Mouse (Mus musculus) thymus, postnatal 0 days (tissue): ENCODE results near the gene Gm12887. TPM values are rescaled to one million over a fixed set of nuclear protein-coding genes. Genes with fewer than 3 reads are reported as not detected.

Experiments used
- DNase-seq: peaks from one replicate; pipeline ENCODE4 v3.0.0-alpha.2; 2015; ENCODE audit warnings: low spot score
- polyA plus RNA-seq: library from polyadenylated mRNA; unstranded; fragments of >200 nt; fragmentation: Nextera tagmentation; extraction: Ambion mirVana; gene quantifications from 2 replicates; pipeline ENCODE4 v1.2.1, GENCODE M21; 2015

The Gm12887 gene
- polyA plus RNA-seq = not detected in 2 replicates

DNA sequence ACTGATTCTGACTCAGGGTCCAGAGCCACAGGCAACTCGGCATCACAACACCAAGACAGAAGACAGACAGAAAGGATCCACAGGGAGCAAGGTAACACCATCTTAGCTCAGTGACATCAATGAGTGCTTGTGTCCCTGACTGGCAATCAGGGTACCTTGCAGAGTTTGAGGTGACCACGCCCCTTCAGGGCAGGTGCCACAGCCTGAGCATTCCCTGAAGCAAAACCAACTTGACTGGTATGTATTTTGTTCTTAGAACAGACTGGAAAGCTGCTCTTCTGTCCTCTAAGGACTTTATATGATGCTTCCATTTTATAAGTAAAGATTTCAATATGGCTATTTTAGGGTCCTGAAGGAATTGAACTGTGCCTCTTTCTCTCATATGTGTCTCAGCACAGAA lies at the start of gene Gm12887:
TSS of gene Gm12887 (minus strand) at position 101 of the 400 bp plus-strand sequence.
- no peak for DNase-seq

DNA sequence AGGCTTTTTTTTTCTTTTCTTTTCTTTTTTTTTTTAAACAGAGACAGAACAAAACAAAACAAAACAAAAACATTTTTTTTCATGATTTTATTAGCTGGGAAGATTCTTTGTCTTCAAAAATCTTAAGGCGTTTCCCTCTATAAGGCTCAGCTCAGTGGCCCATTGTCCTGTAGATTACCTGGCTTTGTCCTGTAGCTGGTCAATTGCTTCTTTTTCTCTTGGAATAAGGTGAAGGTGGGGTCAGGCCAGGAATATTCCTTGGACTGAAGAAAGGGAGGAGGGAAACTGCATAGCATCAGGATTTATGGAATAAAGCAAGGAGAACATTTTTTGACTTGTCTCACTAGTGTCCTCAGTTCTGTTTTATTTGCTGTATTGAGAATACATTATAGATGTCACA lies 35.1 kb upstream of the Gm12887 start:
- no peak for DNase-seq

Other genes with a start within 250 kb of the Gm12887 start
- not detected in 2 replicates for gene Gm12886, start 199.0 kb downstream of the Gm12887 start, polyA plus RNA-seq